Mouse (Mus musculus): ENCODE data around the gene Stx7. TPM values are rescaled to one million over a fixed set of nuclear protein-coding genes. Genes with fewer than 3 reads are reported as not detected.
"Not testable (repeated sequence)": the region's sequence is repeated elsewhere in the genome, so short reads cannot be mapped to it uniquely, and the experiment has no call there.

The Stx7 gene
- polyA plus RNA-seq (2015; fragmentation: Nextera tagmentation; extraction: Ambion mirVana), result 68.7 and 70.4 TPM in 2 replicates

DNA sequence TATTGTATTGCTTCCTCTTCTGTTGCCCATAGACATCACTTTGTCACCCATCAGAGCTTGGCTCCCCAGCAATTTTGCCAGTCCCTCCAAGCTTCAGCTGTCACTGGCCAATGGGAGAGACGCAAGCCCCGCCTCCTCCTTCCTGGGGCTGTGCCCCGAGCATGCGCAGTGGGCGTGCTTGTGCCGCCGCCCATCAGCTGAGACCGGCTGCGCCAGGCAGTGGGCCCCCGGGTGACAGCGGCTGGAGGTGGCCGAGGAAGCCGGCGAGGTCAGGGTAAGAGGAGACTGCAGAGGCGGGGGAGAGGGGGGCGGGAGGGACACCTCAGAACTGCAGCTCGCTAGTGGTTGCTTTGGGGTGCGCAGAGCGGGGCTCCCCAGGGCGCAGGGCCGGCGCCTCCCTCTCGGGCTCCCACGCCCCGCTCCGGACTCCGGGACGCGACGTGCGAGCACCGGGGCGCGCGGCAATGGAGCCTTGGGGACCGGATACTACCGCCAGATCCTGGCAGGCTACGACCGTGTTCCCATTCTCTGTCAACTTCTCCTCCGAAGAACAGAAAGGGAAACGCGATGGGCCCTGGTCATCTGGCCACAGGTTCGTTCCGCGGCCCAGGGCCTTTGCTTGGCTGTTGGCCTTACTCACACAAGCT is at the start of gene Stx7:
Stx7 (plus strand) TSS at position 168 of the 647 bp plus-strand sequence.
- H3K27me3 ChIP-seq, result no peaks in the 10 kb centered on the region
- peak within 1 kb of the TSS; percentile 23; the same call in 1 of the 2 replicates for H3K27ac ChIP-seq
- under 1% methylated on average over 44 of the region's 45 CpGs for WGBS
- H3K4me3 ChIP-seq, result peak within 1 kb of the TSS; percentile 65
- no peaks in the 10 kb centered on the region for H3K9me3 ChIP-seq
- peak; percentile 89 for ATAC-seq (ENCODE audit: insufficient number of reproducible peaks, low FRiP score, low TSS enrichment, low read depth)
- H3K36me3 ChIP-seq, result no peaks in the 10 kb centered on the region
- peak within 1 kb of the TSS; percentile 60 for H3K9ac ChIP-seq
- H3K4me1 ChIP-seq, result peaks cover 5% of the 10 kb centered on the region; the same call in 1 of the 2 replicates
- peak within 1 kb of the TSS; percentile 46 for H3K4me2 ChIP-seq

DNA sequence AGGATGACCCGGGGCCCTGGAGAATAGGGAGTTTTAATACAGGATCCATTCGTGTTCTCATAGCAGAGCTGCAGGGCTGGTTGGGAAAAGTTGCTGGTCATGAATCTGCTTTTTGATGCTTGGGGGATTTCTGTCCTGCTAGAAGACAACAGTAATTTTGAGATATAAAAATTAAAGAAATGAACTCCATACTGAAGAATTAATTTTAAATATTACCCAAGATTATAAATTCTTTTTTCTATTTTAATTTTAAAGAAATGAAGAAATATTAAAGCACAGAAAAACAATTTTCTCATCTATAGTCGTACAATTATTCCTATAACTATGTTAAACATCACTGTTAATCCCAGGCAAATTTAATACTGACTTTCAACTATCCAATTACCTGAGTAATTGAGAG is 47.3 kb upstream of the Stx7 start, which contains the start of gene Taar8c:
Taar8c (minus strand) TSS at position 101 of the 400 bp plus-strand sequence.
- H3K4me1 ChIP-seq; H3K9me3 ChIP-seq; H3K27ac ChIP-seq; H3K4me3 ChIP-seq; H3K9ac ChIP-seq; ATAC-seq (ENCODE audit: insufficient number of reproducible peaks, low FRiP score, low TSS enrichment, low read depth); H3K4me2 ChIP-seq; H3K36me3 ChIP-seq; H3K27me3 ChIP-seq: not testable (repeated sequence)
- 82% methylated on average over 1 of the region's 3 CpGs for WGBS

- not testable (repeated sequence) for H3K9me3 ChIP-seq; ATAC-seq (ENCODE audit: insufficient number of reproducible peaks, low FRiP score, low TSS enrichment, low read depth); H3K4me1 ChIP-seq; H3K4me3 ChIP-seq; H3K9ac ChIP-seq; H3K4me2 ChIP-seq; H3K36me3 ChIP-seq; H3K27ac ChIP-seq; H3K27me3 ChIP-seq
- WGBS, result 48% methylated on average over 1 of the region's 1 CpGs
Observed at GRCm38 (mm10) chr10:24103299-24103698, 45.8 kb upstream of the Stx7 start.

DNA sequence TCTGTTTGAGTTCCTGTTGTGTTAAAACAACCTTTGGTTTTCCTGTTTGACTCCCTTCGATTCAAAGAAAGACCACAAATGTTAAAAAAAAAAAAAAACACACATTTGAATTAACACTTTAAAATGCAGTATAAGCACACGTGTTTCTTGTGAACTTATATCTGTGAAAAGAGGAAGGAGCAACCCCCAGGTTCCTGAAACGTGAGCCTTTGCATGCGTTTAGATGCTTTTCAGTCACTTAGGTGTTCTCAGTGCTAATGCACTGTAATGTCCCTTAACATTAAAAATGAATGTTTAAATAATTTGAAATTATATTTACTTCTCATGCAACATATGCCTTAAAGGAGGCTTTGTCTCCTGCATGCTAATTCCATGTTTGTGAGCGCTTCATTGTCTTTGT is 41.4 kb upstream of the Stx7 start:
- WGBS, result 48% methylated on average over 5 of the region's 5 CpGs
- no peaks in the 10 kb centered on the region for H3K9me3 ChIP-seq
- ATAC-seq (ENCODE audit: insufficient number of reproducible peaks, low FRiP score, low TSS enrichment, low read depth), result no peak
- no peaks in the 10 kb centered on the region for H3K4me1 ChIP-seq
- H3K36me3 ChIP-seq, result no peaks in the 10 kb centered on the region
- no peak overlapping the region for H3K4me2 ChIP-seq
- H3K27me3 ChIP-seq, result no peaks in the 10 kb centered on the region
- no peak overlapping the region for H3K27ac ChIP-seq
- no peak overlapping the region for H3K4me3 ChIP-seq
- no peak overlapping the region for H3K9ac ChIP-seq

- H3K9ac ChIP-seq, result no peak overlapping the region
- no peak overlapping the region for H3K27ac ChIP-seq
- WGBS, result 42% methylated on average over 3 of the region's 3 CpGs
- no peaks in the 10 kb centered on the region for H3K27me3 ChIP-seq
- H3K36me3 ChIP-seq, result no peaks in the 10 kb centered on the region
- no peaks in the 10 kb centered on the region for H3K9me3 ChIP-seq
- ATAC-seq (ENCODE audit: insufficient number of reproducible peaks, low FRiP score, low TSS enrichment, low read depth), result no peak
- H3K4me1 ChIP-seq, result no peaks in the 10 kb centered on the region
- H3K4me3 ChIP-seq, result no peak overlapping the region
- H3K4me2 ChIP-seq, result no peak overlapping the region
Observed at GRCm38 (mm10) chr10:24108236-24108635, 40.9 kb upstream of the Stx7 start.

DNA sequence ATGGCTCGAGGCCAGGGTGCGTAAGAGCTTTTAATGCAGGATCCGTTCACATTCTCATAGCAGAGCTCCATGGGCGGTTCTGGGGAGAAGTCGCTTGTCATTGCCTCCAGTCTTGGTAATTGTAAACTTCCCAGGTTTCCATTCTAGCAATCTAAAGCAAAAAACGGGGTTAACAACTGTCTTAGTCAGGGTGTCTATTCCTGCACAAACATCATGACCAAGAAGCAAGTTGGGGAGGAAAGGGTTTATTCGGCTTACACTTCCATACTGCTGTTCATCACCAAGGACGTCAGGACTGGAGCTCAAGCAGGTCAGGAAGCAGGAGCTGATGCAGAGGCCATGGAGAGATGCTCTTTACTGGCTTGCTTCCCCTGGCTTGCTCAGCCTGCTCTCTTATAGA is 39.7 kb upstream of the Stx7 start, which contains the start of gene Taar9:
Taar9 (minus strand) TSS at position 101 of the 400 bp plus-strand sequence.
- H3K36me3 ChIP-seq; H3K27ac ChIP-seq; H3K9me3 ChIP-seq; H3K4me2 ChIP-seq; H3K27me3 ChIP-seq; H3K9ac ChIP-seq; H3K4me1 ChIP-seq; ATAC-seq (ENCODE audit: insufficient number of reproducible peaks, low FRiP score, low TSS enrichment, low read depth); H3K4me3 ChIP-seq: not testable (repeated sequence)
- 77% methylated on average over 8 of the region's 8 CpGs for WGBS

GRCm38 (mm10) chr10:24111116-24111778 is 37.9 kb upstream of the Stx7 start:
- no peaks in the 10 kb centered on the region for H3K27me3 ChIP-seq

GRCm38 (mm10) chr10:24131451-24132262 is 17.4 kb upstream of the Stx7 start:
- H3K4me3 ChIP-seq, result peak overlapping the region; percentile 28
- WGBS, result 18% methylated on average over 9 of the region's 9 CpGs
- peaks cover 7% of the 10 kb centered on the region; the same call in 1 of the 2 replicates for H3K4me1 ChIP-seq

More at GRCm38 (mm10) chr10:24111116-24111778, 37.9 kb upstream of the Stx7 start:
- Histone ChIP-seq H3K36me3 (no peaks in the 10 kb centered on the region), H3K4me2 (no peak overlapping the region), H3K4me3 (no peak overlapping the region), H3K4me1 (no peaks in the 10 kb centered on the region), H3K9me3 (no peaks in the 10 kb centered on the region), H3K9ac (no peak overlapping the region), H3K27ac (no peak overlapping the region)
- no peak for ATAC-seq (ENCODE audit: insufficient number of reproducible peaks, low FRiP score, low TSS enrichment, low read depth)
- WGBS, result 42% methylated on average over 6 of the region's 6 CpGs

GRCm38 (mm10) chr10:24132273-24132672 is 16.8 kb upstream of the Stx7 start:
- H3K36me3 ChIP-seq, result no peaks in the 10 kb centered on the region
- H3K9ac ChIP-seq, result no peak overlapping the region
- H3K9me3 ChIP-seq, result no peaks in the 10 kb centered on the region
- H3K4me1 ChIP-seq, result peaks cover 7% of the 10 kb centered on the region; the same call in 1 of the 2 replicates
- H3K4me2 ChIP-seq, result no peak overlapping the region
- no peak for ATAC-seq (ENCODE audit: insufficient number of reproducible peaks, low FRiP score, low TSS enrichment, low read depth)
- 10% methylated on average over 5 of the region's 5 CpGs for WGBS
- H3K27ac ChIP-seq, result no peak overlapping the region
- no peaks in the 10 kb centered on the region for H3K27me3 ChIP-seq
- H3K4me3 ChIP-seq, result no peak overlapping the region

More at GRCm38 (mm10) chr10:24131451-24132262, 17.4 kb upstream of the Stx7 start:
- no peaks in the 10 kb centered on the region for H3K9me3 ChIP-seq
- peak overlapping the region; percentile 43 for H3K4me2 ChIP-seq
- no peak overlapping the region for H3K27ac ChIP-seq
- H3K27me3 ChIP-seq, result no peaks in the 10 kb centered on the region
- H3K36me3 ChIP-seq, result no peaks in the 10 kb centered on the region
- H3K9ac ChIP-seq, result no peak overlapping the region
- peak; percentile 52; the same call in 1 of the 2 replicates for ATAC-seq (ENCODE audit: insufficient number of reproducible peaks, low FRiP score, low TSS enrichment, low read depth)

GRCm38 (mm10) chr10:24133132-24133531 is 16.0 kb upstream of the Stx7 start:
- no peaks in the 10 kb centered on the region for H3K9me3 ChIP-seq
- no peaks in the 10 kb centered on the region for H3K27me3 ChIP-seq
- H3K4me2 ChIP-seq, result no peak overlapping the region
- no peak overlapping the region for H3K4me3 ChIP-seq
- 58% methylated on average over 2 of the region's 2 CpGs for WGBS
- no peaks in the 10 kb centered on the region for H3K36me3 ChIP-seq
- ATAC-seq (ENCODE audit: insufficient number of reproducible peaks, low FRiP score, low TSS enrichment, low read depth), result no peak
- no peak overlapping the region for H3K9ac ChIP-seq
- peaks cover 7% of the 10 kb centered on the region; the same call in 1 of the 2 replicates for H3K4me1 ChIP-seq
- H3K27ac ChIP-seq, result no peak overlapping the region

GRCm38 (mm10) chr10:24134071-24134645 is 14.9 kb upstream of the Stx7 start:
- no peak for ATAC-seq (ENCODE audit: insufficient number of reproducible peaks, low FRiP score, low TSS enrichment, low read depth)
- Histone ChIP-seq H3K9ac (no peak overlapping the region), H3K27me3 (no peaks in the 10 kb centered on the region), H3K4me1 (peaks cover 7% of the 10 kb centered on the region; the same call in 1 of the 2 replicates), H3K36me3 (no peaks in the 10 kb centered on the region), H3K4me2 (no peak overlapping the region), H3K27ac (no peak overlapping the region), H3K4me3 (no peak overlapping the region), H3K9me3 (no peaks in the 10 kb centered on the region)
- 46% methylated on average over 7 of the region's 7 CpGs for WGBS

Data from limb, embryonic 15.5 days (tissue).